Mouse (Mus musculus): ENCODE measurements around the gene 2310057M21Rik.
"Not testable (repeated sequence)": the region's sequence is repeated elsewhere in the genome, so short reads cannot be mapped to it uniquely, and the experiment has no call there.

The 2310057M21Rik gene

DNA sequence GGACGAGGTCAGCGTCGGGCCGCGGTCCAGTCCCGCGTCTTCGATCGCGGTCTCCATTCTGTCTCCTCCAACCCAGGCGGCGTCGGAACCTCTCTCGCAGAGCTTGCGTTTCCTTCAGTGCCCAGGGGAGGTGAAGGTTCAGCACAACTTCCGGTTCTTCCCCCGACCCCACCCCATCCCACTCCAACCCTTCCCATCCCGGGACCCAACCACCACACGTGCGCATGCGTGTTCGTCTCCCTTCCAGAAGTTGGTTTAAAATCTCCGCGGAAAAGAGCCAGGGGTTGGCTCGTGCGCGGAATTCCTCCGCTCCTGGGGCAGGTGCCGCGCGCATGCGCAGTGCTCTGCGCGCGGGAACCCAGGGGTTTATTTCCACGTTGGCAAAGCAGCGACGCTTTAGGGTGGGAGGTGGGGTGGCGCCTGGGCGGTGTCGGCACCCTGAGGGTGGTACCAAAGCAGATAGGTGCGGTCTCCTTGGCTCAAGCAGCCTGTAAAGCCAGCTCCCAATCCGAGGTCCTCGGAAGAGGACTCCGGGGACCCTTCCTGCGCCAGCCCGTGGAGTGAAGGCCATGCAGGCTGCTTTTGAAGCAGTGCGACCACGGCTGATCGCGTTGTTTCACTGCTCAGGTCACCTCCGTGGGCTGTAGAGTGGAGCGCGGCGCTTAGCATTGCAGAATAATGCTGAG is at the start of gene 2310057M21Rik:
2310057M21Rik (minus strand) TSS at position 145 of the 686 bp plus-strand sequence.
- peak; percentile 84 for DNase-seq (ENCODE audit: low spot score)

DNA sequence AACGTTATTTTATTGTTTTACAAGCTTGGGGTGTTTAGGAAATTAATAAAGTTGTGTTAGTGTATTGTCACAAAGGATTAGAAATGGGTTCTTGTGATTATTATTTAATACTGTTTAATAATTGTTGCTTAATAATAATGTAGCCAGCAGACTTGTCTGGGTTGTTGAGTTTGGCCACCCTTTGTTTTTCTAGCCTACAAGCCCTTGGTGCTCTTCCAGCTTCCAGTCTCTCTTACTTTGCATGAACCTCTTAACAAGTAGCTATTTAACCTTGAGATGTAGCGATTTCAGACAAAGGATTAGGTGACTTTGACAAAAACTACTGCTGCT is 49.3 kb upstream of the 2310057M21Rik start:
- DNase-seq (ENCODE audit: low spot score): no peak

- no peak for DNase-seq (ENCODE audit: low spot score)
Observed at GRCm38 (mm10) chr7:131411221-131411940, 48.8 kb upstream of the 2310057M21Rik start.

- peak; percentile 99 for DNase-seq (ENCODE audit: low spot score)
Observed at GRCm38 (mm10) chr7:131410416-131411058, 48.0 kb upstream of the 2310057M21Rik start, which contains the start of the genes Ikzf5 and Acadsb. TSS of gene Ikzf5 (minus strand) at chr7:131410521. TSS of gene Acadsb (plus strand) at chr7:131410601.

GRCm38 (mm10) chr7:131409988-131410385 is 47.4 kb upstream of the 2310057M21Rik start:
- DNase-seq (ENCODE audit: low spot score): no peak

- no peak for DNase-seq (ENCODE audit: low spot score)
Observed at GRCm38 (mm10) chr7:131409321-131409987, 46.9 kb upstream of the 2310057M21Rik start.

DNA sequence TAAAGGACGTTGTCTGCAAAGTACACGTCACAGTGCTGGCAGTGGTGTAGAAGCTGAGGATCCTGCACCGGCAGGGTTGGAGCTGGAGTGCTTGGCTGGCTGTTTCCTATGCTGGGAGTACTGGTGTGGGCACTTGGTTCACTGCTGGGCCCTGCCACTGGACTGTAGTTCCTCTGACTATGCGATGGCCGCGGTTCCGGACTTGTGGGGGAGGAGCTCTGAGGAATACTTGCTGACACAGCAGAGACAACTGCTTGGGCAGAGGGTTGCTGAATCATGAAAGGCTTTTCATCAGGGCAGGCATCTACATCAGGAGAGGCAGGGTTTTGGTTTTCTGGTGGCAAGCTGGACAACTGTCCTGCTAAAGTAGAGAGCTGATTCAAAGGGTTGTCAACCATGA is 29.2 kb upstream of the 2310057M21Rik start:
- not testable (repeated sequence) for DNase-seq (ENCODE audit: low spot score)

GRCm38 (mm10) chr7:131371880-131372651 is 9.5 kb upstream of the 2310057M21Rik start:
- peak; percentile 12 for DNase-seq (ENCODE audit: low spot score)

GRCm38 (mm10) chr7:131371470-131371860 is 8.9 kb upstream of the 2310057M21Rik start:
- no peak for DNase-seq (ENCODE audit: low spot score)

GRCm38 (mm10) chr7:131370648-131371469 is 8.3 kb upstream of the 2310057M21Rik start, which contains the start of gene Pstk:
TSS of gene Pstk (plus strand) at chr7:131371141.
- DNase-seq (ENCODE audit: low spot score): peak; percentile 87

DNA sequence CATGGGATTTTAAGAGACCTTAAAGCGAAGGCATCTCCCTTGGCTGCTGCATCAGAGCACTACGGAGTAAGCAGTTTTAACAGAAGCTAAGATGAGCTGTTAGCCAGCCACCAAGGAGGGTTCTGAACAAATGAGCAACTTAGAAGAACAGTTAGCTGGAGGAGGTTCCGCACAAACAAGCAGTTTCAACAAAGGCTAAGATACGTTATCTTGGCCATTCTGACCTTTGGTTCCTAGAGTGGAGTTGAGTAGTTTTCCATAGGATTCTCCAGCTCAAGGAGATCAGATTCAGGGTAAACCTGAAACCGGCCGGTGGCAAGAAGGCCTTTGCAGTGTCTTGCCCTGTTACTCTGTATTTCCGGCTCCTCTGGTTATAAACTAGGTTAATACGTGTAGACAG is 1.6 kb upstream of the 2310057M21Rik start:
- DNase-seq (ENCODE audit: low spot score): no peak

DNA sequence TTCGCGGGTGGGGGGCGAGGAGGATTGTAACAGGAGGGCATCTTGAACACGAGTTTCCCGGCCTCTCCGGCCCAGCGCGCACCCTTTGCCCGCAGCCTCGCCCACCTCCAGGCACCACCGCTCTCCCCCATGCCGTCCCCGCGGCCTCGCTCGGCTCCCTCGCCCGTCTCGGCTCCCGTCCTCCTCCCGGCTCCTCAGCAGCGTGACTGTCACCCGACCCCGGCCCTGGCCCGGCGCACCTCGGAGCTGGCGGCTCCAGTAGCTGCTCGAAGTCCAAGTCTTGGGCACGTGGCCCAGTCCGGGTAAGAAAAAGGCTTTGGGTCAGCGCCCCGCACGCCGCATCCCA is 317 bp downstream of the 2310057M21Rik start:
- no peak for DNase-seq (ENCODE audit: low spot score)

- DNase-seq (ENCODE audit: low spot score): no peak
Observed at GRCm38 (mm10) chr7:131356105-131356504, 6.5 kb downstream of the 2310057M21Rik start.

GRCm38 (mm10) chr7:131345856-131346541 is 16.6 kb downstream of the 2310057M21Rik start:
- DNase-seq (ENCODE audit: low spot score): no peak

GRCm38 (mm10) chr7:131337502-131338068 is 25.0 kb downstream of the 2310057M21Rik start:
- DNase-seq (ENCODE audit: low spot score): no peak

GRCm38 (mm10) chr7:131333564-131333963 is 29.0 kb downstream of the 2310057M21Rik start, which contains the start of gene Fam24a:
TSS of gene Fam24a (plus strand) at chr7:131333864.
- no peak for DNase-seq (ENCODE audit: low spot score)

- DNase-seq (ENCODE audit: low spot score): no peak
Observed at GRCm38 (mm10) chr7:131331688-131332087, 30.9 kb downstream of the 2310057M21Rik start.

- no peak for DNase-seq (ENCODE audit: low spot score)
Observed at GRCm38 (mm10) chr7:131329416-131329815, 33.1 kb downstream of the 2310057M21Rik start, which contains the start of gene Fam24b. TSS of gene Fam24b (minus strand) at chr7:131329516.

DNA sequence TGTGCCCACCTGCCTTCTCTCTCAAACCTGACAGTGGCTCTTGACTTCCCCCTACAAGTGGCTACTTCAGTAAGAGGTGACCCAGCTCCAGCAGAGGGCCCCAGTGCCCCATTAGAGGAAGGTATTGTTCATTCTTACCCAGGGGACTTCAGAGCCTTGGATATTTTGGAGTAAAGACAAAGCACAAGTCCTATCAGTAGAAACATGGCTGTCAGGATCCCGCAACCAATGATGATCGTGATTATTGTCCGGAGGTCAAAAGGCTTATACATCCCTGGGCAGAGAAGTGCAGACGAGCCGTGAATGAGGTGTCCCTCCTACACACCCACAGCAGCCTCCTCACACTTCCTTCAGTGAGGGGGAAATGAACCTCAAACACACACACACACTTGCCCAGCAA is 35.5 kb downstream of the 2310057M21Rik start:
- no peak for DNase-seq (ENCODE audit: low spot score)

DNA sequence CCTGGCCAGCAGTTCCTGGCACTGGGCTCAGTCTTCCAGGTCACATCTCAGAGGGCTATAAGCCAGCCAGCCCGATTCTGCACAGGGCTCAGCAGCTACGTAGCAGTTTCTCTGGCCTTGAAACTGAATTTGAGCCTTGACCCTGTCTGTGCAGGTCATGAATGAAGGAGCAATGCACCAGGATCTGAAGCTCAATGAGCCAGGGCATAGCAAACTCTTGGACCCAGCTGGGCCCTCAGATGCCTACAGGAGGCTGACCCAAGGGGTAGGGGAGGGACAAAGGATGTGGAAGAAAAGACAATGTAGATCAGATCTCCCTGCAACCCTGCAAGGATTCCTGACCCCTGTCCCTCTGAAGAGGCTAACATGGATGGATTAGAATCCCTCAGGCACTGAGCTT is 40.4 kb downstream of the 2310057M21Rik start, which contains the start of gene Cuzd1:
Cuzd1 (minus strand) TSS at position 101 of the 400 bp plus-strand sequence.
- DNase-seq (ENCODE audit: low spot score): no peak
